Mouse (Mus musculus) thymus, postnatal 10 days (tissue): Measurements from ENCODE around the gene Grb10.

Experiments
- DNase-seq, 2 experiments: peaks; one replicate each; pipeline ENCODE4 v3.0.0; 2021; ENCODE audit warnings: low spot score in 2 of 2

Grb10 gene

GRCm38 (mm10) chr11:12032831-12033230, 5.7 kb downstream of the Grb10 start:
- DNase-seq: no peak

- no peak for DNase-seq
Measured at GRCm38 (mm10) chr11:12026638-12027037, 11.8 kb downstream of the Grb10 start.

GRCm38 (mm10) chr11:12025756-12026593, 12.5 kb downstream of the Grb10 start:
- peak; percentile 4 to 29 for DNase-seq

- DNase-seq: no peak
Measured at GRCm38 (mm10) chr11:12025392-12025755, 13.1 kb downstream of the Grb10 start.

- DNase-seq: no peak
Measured at GRCm38 (mm10) chr11:12023051-12023450, 15.4 kb downstream of the Grb10 start.

GRCm38 (mm10) chr11:12019651-12020050, 18.8 kb downstream of the Grb10 start:
- no peak for DNase-seq

- DNase-seq: no peak
Measured at GRCm38 (mm10) chr11:12018604-12019003, 19.9 kb downstream of the Grb10 start.

- no peak for DNase-seq
Measured at GRCm38 (mm10) chr11:12010084-12010483, 28.4 kb downstream of the Grb10 start.

GRCm38 (mm10) chr11:12000293-12000910, 38.1 kb downstream of the Grb10 start:
- DNase-seq: no peak

GRCm38 (mm10) chr11:11998881-11999280, 39.6 kb downstream of the Grb10 start:
- no peak for DNase-seq

GRCm38 (mm10) chr11:11997045-11997444, 41.4 kb downstream of the Grb10 start:
- no peak for DNase-seq

GRCm38 (mm10) chr11:11995371-11995770, 43.1 kb downstream of the Grb10 start:
- no peak for DNase-seq

GRCm38 (mm10) chr11:11993807-11994206, 44.7 kb downstream of the Grb10 start:
- no peak for DNase-seq

- DNase-seq: no peak
Measured at GRCm38 (mm10) chr11:11993183-11993582, 45.3 kb downstream of the Grb10 start.

- no peak for DNase-seq
Measured at GRCm38 (mm10) chr11:11989850-11990249, 48.6 kb downstream of the Grb10 start.

- DNase-seq: no peak
Measured at GRCm38 (mm10) chr11:11987233-11987632, 51.2 kb downstream of the Grb10 start.

- DNase-seq: no peak
Measured at GRCm38 (mm10) chr11:11978611-11979197, 59.8 kb downstream of the Grb10 start.

- peak in 1 of 2 experiments; percentile 54 for DNase-seq
Measured at GRCm38 (mm10) chr11:11974591-11975255, 63.8 kb downstream of the Grb10 start.

GRCm38 (mm10) chr11:11973366-11974014, 65.0 kb downstream of the Grb10 start:
- DNase-seq: peak; percentile 29 to 63

GRCm38 (mm10) chr11:11972401-11973110, 65.9 kb downstream of the Grb10 start:
- no peak for DNase-seq

GRCm38 (mm10) chr11:11970246-11970645, 68.2 kb downstream of the Grb10 start:
- no peak for DNase-seq
